Mouse (Mus musculus) kidney, adult 8-10 months (tissue): ENCODE results near the gene Afmid.

ENCODE experiments used
- DNase-seq, 2 experiments: peaks; one replicate each; pipeline ENCODE4 v3.0.0; 2022

Afmid gene

DNA sequence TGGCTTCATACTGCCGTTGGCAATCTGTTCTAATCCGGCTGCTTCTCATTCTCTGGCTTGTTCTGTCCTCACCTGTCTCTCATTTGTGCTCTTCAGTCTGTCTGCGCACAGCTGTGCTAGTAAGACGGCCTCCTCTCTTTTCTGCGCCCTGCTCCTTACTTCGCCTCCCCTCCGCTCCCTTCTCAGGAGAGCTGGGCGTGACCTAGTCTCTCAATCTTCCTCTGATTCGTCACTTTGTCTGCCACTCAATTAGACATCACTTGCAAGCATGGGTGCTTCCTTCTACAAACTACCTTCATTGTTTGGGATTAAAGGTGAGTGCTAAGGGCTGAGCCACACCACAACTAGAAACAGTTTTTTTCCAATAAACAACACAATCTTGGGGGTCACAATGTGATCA lies 28.5 kb downstream of the Afmid start:
- no peak for DNase-seq

DNA sequence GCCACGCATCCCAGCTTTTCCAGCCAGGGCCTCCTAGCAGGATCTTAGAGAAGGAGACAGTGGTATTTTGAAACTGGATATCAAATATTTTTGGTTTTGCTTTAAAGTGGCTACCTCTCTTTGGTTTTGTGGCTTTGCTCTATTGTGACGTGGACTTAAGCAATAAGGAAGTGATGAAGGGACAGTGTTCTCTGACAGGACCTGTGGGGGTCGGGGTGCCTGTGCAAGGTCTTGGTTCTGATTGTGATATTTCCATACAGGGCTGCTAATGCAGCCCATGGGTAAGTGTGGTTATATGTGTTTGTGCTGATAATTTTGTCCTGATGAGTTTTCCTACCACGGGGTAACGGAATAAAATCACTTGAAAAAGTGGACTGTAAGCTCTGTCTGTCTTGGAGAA lies 29.6 kb downstream of the Afmid start:
- no peak for DNase-seq

DNA sequence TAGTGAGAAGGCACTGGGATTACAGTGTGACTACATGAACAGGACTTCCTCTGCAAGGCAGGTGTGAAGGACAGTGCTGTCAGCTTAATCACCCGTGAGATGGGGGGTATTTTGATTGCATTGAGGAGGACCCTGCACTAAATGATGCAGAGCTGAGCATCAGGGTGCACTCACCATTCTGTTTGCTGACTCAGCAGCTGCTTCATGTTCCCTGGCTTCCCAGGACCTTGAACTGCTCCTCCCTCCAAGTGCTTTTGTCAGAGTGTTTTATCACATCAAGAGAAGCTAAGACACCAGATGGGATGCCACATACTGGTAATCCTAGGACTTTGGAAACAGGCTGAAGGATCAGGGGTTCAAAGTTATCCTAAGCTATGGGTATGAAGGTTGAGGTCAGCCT lies 30.3 kb downstream of the Afmid start:
- no peak for DNase-seq

DNA sequence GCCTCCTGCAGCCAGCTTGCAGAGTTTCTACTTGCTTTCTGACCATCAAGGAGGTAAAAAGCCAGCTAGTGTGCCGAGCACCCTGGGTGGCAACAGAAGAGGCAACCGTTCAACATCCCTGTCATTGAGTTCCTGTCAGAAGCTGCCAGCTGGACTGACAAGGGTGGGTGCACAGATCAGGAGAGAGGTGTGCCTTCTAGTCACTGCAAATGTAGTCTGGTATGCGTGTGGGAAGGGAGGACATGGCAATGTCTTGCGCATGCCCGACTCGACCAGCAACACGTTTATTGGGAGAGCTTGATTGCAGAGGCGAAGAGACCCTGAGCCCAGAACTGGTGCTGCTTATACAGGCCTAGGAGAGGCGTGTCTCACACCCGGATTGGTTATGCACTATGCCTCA lies 31.7 kb downstream of the Afmid start:
- no peak for DNase-seq

DNA sequence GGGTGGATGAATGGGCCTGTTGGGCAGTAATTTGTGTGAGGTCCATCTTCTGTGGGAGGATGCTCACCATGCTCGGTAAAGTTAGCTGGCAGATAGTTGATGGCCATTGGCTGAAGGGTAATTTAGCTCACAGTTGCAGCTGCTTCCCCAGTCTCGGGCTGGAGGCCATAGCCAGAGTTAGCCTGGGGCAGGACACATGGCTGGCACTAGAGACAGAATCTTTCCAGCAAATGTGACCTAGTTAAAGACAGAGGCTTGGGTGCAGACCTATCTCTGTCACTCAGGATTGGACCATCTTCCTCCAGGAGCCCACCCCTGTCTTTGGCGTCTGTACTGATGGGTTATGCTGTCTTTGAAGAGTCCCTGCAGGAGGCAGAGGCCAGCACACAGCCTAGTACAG lies 32.7 kb downstream of the Afmid start:
- DNase-seq = no peak

DNA sequence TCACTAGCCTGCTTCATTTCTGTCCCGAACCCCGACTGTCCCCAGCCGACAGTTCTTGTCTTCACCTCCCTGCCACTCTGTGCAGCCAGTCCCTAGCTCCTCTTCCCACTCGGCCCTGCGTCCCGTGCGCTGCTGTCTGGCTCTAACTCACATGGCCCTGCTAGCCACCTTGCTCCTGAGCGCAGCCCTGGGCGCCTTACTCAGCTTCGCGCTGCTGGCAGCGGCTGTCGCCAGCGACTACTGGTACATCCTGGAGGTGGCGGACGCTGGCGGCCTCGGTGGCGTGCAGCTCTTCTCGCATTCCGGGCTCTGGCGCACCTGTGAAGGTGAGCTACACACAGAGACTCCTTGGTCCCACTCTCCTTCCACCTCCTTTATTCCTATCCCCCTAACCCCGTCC lies 34.9 kb downstream of the Afmid start, which contains the start of gene Tmem235:
Tmem235 (plus strand) TSS at position 152 of the 400 bp plus-strand sequence.
- DNase-seq = no peak

DNA sequence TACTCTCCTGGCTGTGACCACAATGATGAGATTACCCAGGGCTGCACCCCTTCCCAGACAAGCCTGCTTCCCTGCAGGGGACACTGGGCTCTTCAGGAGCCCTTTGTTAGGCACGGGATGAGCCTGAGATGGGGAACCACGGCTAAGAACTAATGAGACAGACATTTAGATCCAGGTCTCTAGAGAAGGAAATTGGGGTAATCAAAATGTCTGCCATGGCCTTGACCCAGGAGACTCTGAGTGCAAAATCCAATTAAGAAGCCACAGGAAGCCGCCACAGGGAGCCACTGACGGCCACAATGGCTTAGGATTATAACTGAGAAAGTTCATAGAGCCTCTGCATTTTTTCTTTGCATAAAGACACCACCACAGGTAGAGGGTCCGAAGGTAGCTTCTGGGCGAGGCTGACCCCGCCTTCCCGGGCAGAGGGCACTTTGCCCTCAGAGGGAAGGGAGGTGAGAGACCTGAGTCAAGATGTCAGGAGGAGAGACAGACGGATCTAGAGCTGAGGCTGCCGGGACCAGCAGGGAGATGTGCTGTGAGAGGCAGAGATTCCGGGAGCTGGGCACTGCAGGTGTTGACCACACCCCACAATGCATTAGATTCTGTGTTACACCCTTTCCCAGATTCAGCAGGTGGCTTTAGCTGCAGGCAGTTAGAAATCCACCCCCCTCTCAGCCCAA lies 37.6 kb downstream of the Afmid start:
- DNase-seq = peak; percentile 66 to 68

DNA sequence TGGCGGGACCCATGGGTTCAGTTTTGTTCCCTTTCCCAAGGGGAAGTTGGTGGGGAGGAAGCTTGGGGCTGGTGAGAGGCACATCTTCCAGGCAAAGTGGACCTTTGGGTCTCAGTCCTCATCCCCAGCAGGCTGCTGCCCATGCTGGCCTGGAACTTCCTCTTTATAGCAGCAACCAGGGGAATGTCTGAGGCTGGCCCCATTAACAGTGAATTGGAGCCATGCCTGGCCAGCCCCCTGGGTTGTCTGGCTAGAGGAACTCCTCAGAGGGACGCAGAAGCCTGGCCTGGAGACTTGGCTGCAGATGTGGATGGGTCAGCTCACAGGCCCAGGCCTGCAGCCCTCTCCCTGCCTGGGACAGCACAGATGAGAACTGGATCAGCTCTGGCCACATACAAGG lies 39.1 kb downstream of the Afmid start:
- no peak for DNase-seq

DNA sequence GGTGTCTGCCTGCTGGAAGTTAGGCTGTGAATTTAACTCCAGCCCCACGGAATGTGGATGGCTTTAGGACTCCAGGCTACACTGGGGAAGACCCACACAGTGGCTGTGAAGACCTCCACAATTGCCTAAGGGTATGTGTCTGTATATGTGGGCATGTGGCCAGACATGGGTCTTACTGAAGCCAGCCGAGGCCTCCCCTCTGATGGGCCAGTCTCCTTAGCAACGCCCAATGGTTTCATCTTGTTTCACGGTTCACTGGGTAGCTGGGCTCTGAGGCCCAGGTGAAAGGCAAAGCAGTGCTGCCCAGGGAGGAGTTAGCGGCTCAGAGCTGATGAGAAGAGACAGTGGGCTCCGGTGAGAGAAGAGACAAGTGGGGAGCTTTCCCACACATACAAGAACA lies 40.3 kb downstream of the Afmid start:
- DNase-seq = peak in 1 of 2 experiments; percentile 43

DNA sequence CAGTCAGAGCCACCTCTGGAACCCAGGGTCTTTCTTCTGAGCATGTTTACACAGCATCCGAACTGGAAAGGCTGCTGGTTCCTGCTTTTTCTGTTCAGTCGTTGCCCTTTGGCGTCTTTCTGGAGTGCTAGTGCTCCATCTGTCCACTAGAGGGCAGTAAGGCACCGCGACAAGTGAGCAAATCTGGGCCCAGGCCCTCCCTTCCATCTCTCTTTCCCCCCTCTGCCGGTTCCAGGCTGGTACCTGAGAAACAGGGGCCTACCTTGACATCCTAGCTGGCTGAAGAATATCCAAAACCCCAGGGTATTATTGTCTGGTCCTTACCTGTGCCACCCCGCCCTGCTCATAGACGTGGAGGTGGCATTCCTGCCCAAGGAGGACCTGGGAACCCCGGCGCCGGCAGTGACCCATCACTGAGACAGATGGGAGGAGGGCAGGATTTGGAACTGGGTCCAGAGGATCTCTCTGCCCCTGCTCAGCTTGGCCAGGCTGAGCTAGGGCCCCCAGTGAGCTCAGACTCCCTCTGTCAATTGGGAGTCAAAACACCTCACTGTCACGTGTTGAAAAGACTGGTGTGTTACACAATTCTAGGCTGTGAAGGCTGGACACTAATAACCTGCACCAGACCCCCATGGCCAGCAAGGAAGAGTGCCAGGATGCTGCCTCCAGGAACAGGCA lies 45.1 kb downstream of the Afmid start:
- DNase-seq = peak; percentile 61 to 71

DNA sequence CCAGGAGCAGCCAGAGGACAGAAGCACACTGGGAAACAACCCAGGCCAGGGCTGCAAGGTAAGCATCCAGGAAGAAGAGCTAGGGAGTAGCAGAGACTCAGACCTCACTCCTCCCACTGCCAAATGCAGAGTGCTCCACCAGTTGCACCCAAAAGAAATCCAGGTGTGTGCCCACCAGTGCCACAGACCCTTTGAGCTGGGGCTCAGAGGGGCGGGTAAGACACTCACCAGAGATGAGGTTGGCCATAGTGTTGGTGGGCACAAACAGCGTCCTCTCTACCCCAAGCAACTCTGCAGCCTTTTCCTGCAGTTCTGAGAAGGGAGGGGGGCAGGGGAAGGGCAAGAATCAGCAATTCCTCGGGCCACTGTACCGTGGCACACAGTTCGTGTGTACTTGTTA lies 45.7 kb downstream of the Afmid start:
- no peak for DNase-seq

DNA sequence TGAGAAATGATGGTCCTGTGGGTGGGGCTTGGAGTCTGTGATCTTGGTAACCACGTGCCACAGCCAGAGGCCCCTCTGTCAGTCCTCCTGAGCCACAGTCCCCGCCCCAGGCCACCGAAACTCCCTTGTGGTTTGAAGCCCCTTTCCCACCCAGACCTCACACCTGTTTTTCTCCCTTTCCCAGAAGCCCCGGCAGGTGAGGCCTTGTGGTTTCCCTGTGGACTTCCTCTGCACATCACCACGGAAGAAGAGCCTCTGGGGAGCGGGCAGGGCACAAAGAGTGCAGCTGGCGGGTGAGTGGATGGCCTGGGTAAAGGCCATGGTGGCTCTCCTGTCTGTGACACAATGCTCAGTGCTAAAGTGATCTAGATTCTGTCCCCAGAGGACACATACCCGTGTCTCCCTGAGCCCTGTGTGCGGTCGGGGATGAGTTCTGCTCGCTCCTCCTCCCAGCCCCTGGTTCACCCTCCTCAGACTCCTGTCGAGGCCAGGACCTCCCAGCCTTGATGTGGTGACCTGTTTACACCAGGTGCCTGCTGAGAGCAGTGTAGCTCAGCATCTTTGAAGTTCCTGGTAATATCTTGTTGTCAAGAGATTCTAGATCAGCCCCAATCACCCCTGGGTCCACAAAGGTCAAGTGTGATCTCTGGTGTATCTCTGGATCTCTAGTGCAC lies 46.3 kb downstream of the Afmid start:
- DNase-seq = no peak

DNA sequence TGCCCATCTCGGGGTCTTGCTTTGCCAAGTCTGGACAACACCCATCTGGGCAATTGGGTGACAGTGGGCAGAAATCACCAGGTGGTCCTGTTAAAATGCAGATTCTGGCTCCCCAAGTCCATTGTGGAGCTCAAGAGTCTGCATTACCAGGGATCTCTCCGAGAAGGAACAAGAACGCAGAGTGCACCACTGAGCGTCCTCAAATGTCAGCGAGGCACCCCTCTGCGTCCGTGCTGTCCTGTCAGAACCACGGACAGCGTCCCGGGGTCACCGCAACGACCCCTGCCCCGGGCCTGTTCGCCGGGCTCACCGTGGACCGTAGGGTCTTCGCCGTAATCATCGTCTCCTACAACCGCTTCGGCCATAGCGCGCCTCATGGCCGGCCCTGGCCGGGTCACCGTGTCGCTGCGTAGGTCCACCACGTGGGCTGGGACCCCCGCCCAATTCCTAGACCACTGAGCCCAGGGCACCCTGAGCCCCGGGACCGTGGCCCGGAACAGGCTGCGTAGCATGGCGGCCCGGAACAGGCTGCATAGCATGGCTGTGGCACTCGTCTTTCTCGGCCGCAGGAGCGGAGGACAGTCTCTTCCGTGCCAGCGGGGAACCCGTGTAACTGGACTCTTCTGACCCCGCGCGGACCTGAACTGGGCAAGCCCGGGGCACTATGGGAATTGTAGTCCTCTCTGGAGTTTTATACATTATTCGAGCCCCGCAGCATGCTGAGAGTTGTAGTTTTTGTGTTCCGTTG lies 47.3 kb downstream of the Afmid start, which contains the start of gene Tha1:
Tha1 (minus strand) TSS at position 621 of the 748 bp plus-strand sequence.
- peak; percentile 81 to 87 for DNase-seq

DNA sequence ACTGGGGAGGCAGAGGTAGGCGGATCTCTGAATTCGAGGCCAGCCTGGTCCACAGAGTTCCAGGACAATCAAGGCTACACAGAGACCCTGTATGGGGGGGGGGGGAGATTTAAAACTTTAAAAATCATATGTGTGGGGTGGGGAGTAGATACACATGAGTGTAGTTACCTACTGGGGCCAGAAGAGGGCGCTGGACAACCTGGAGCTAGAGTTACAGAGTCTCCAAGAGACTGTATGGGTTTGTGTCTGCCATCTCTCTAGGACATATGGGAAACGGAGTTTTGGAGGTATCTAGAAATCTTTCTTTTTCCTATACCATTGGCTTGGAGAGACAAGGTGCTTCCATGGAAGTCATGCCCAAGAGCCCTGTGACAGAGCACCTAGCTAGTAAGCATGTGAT lies 48.7 kb downstream of the Afmid start:
- DNase-seq = no peak

DNA sequence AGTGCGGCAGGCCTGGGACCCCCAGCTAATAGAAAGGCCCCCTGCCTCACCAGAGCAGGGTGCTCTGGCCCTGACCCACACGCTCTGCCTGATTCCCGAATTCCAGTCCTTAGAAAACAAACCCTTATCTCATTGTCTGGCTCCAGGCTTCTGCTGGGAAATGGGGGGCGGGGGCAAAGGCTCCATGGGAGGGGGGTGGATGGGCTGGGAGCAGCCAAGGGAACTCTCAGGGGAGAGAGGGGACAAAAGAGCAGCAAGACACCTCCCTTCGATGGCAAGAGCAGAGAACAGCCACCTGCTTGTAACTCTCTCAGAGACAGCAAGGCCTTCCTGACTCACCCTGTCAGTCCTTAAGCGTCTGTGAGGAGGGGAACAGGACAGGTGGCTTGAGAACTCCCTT lies 50.0 kb downstream of the Afmid start:
- no peak for DNase-seq

DNA sequence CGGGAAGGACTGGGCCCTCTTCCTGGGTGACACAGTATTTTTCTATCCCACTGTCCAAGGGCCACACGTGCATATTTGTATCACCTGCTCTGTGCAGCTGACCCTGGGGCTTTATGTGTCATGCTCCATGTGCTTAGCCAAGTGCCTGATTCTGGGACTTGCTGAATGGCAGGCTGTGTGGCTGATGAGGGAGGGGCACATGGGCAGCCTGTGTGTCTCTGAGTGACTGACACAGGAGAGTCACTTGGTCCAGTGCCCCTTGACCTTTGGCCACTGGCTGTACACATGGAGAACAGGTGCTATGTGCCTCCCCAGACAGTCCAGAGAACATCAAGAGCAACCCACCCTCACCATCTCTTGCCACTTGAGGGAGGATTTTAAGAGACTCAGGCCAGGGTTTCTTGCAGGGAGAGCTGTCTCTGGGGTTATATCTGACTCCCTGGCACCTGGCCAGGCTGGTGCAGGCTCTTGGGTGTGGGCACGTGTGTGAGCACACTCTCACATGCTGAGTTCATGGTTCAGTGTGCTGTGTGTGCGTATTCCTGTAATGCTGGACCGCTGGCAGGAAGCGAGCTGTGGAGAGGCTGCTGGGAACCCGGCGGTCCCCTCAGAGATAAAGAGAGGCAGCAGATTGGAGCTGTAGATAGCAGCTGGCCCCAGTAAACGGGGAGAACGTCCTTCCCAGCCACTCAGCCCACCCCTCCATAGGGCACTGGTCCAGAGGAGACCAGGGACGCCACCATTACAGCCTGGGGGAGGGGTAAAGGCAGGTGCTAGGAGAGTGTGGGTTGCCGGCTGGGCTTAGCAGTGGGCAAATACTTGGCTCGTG lies 52.4 kb downstream of the Afmid start:
- DNase-seq = peak; percentile 37 to 39

DNA sequence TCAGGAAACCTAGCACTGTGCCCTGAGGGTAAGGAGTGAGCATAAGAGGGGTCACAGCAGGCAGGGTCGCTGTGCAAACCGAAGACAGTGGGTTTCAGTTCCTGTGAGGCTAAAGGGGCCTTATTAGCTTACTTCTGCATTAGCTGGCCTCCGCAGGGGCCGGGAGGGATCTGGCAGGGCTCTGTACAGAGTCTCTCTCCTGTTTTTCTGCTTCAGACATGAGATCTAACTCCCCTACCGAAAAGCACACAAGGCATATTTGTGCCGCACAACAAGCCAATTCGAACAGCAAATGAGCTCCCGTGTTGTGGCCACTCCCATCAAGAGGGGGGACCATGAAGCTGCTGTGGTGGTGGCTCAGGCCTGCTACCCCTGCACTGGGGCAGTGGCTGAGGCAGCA lies 53.2 kb downstream of the Afmid start:
- no peak for DNase-seq

DNA sequence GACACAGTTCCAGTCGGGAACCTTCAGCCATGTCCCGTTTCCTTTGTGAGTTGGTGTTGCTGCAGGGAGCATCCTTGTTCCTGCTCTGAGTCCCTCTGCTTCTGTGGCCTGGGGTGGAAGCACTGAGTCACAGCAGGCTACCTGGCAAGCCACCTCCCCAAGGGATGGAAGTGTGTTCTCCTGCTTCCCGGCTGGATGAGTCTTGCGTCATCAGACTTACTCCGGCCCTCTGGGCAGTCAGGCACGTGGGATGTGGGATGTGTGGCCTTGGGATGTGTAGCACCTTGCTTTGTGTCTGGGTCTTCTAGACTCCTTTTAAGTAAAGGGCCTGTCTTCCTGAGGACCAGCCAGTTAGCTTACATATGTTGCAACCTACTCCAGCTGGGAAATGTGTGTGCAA lies 54.0 kb downstream of the Afmid start:
- no peak for DNase-seq

DNA sequence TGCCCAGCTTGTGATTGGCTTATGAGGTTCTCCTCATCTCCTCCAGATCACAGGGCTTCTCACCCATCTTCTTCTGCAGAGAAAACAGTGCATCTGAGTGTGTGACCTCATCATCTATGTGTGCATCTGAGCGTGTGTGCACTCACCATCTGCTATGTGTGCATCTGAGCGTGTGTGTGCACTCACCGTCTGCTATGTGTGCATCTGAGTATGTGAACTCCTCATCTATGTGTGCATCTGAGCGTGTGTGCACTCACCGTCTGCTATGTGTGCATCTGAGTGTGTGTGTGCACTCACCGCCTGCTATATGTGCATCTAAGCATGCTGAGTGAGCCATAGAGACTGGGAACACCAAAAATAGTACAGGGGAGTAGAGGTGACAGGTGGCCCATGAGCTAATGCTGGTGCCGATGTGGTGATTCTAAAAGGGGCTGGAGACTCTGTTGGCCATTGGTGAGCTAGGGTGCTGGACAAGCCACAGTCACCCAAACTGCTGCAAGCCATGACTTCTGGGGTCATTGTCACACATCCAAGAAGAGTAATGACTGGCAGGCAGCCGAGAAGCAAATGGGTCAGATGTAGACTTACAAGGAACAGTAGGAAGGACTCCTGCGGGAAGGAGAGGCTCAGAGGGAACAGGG lies 54.7 kb downstream of the Afmid start:
- DNase-seq = no peak

DNA sequence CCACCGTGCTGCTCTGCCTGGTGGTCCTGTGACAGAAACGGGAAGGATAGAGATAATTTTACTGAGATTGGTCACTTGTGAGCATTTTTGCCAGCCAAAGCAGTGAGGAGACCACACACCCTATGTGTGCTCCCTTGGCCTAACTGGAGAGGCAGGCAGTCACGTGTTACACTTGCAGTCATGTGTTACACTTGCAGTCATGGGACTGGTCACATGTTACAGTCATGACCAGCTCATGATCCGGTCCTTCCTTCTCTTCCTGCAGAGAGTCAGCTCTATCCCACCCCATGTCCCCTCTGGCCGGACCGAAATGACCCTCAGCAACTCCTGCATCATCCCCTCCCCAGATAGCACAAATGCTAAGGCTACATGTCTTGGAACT lies 55.2 kb downstream of the Afmid start:
- no peak for DNase-seq

DNA sequence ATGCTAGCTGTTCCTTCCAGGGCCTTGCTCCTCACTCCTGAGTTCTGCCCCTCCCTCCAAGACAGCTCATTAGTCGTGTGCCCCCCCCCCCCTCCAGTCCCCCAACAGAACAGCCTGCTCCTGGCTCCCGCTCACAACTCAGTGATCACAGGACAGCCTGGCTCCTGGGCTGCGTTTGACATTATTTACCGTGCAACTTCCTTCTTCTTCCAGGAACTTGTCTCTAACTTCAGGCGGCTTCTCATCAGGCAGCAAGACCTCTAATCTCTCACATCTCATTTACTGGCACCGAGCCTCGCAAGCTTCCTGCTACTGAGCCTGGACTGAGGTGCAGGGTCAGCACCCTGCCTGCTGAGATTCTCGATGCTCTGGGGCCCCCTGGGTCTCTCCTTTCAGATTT lies 56.1 kb downstream of the Afmid start:
- DNase-seq = peak; percentile 60 to 64

DNA sequence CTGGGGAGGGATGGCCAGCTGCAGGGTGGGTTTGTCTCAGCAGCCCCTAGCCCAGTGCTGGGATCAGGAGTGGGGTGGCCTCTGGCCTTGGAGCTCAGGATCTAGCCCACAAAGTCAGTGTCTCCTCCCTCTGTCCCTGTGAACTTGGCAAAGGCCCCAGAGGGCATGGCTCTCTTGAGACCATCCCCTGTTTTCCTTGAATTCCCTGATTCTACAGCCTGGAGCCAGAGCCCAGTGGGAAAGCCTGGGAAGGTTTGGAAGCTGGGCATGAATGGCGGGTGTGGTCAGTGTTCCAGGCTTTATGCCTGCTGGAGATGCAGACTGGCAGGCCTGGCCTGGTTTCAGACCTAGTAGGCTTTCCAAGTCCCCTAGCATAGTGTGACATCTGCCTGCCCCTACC lies 56.5 kb downstream of the Afmid start:
- no peak for DNase-seq
